Mouse (Mus musculus) right cerebral cortex, adult 2 months (tissue): ENCODE measurements around the gene Sdhaf2.
A peak's percentile ranks its signal among the peaks of the same experiment; 100 is the strongest.

Experiments
- DNase-seq, 2 experiments: peaks; one replicate each; pipeline ENCODE4 v3.0.0; 2021 to 2022; ENCODE audit warnings: low spot score in 2 of 2

The Sdhaf2 gene

GRCm38 (mm10) chr19:10497512-10498160 is 28.3 kb downstream of the Sdhaf2 start:
- peak in 1 of 2 experiments; percentile 49 for DNase-seq

GRCm38 (mm10) chr19:10496976-10497375 is 29.0 kb downstream of the Sdhaf2 start:
- DNase-seq = no peak

GRCm38 (mm10) chr19:10495670-10496069 is 30.3 kb downstream of the Sdhaf2 start:
- no peak for DNase-seq

- peak; percentile 72 to 80 for DNase-seq
Measured at GRCm38 (mm10) chr19:10486264-10486738, 39.6 kb downstream of the Sdhaf2 start.

- no peak for DNase-seq
Measured at GRCm38 (mm10) chr19:10482703-10483102, 43.2 kb downstream of the Sdhaf2 start, which contains the start of gene Ppp1r32. Gene Ppp1r32 (minus strand): TSS chr19:10482928.

- no peak for DNase-seq
Measured at GRCm38 (mm10) chr19:10479541-10479940, 46.4 kb downstream of the Sdhaf2 start.

- DNase-seq = no peak
Measured at GRCm38 (mm10) chr19:10473779-10474178, 52.2 kb downstream of the Sdhaf2 start.

GRCm38 (mm10) chr19:10472958-10473357 is 53.0 kb downstream of the Sdhaf2 start:
- DNase-seq = no peak

GRCm38 (mm10) chr19:10469171-10469658 is 56.7 kb downstream of the Sdhaf2 start:
- DNase-seq = no peak

- no peak for DNase-seq
Measured at GRCm38 (mm10) chr19:10464427-10464826, 61.5 kb downstream of the Sdhaf2 start.

GRCm38 (mm10) chr19:10461584-10461983 is 64.4 kb downstream of the Sdhaf2 start:
- DNase-seq = no peak

GRCm38 (mm10) chr19:10459907-10460306 is 66.0 kb downstream of the Sdhaf2 start:
- peak in 1 of 2 experiments; percentile 57 for DNase-seq

GRCm38 (mm10) chr19:10458096-10458495 is 67.8 kb downstream of the Sdhaf2 start:
- peak; percentile 69 to 70 for DNase-seq

GRCm38 (mm10) chr19:10457484-10457800 is 68.5 kb downstream of the Sdhaf2 start:
- DNase-seq = peak in 1 of 2 experiments; percentile 47

GRCm38 (mm10) chr19:10456752-10457483 is 69.0 kb downstream of the Sdhaf2 start, which contains the start of gene Lrrc10b:
Gene Lrrc10b (minus strand): TSS chr19:10457473.
- peak; percentile 70 to 75 for DNase-seq

GRCm38 (mm10) chr19:10455437-10455806 is 70.5 kb downstream of the Sdhaf2 start:
- no peak for DNase-seq

GRCm38 (mm10) chr19:10454718-10455436 is 71.1 kb downstream of the Sdhaf2 start:
- DNase-seq = no peak
